8 mouse cellular contexts compared by ENCODE assay signal in the genomic region with DNA sequence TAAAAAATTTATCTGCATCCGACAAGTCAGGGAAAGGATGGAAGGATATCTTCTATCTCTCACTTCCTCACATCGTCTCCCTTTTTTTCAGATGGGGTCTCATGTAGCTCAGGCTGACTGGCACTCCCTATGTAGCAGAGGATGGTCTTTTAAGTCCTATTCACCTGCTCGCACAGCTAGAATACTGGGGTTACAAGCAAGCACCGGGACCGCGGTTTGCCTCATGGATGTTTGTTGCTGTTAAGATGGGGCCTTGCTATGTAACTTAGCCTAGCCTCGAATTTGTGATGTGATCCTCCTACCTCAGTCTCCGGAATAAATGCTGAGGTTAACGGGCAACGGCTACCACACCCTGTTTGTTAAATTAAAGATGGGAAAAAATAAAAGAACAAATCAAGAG. TPM values are rescaled to one million over a fixed set of nuclear protein-coding genes. Genes with fewer than 3 reads are reported as not detected.
A peak's percentile ranks its signal among the peaks of the same experiment; 100 is the strongest.
DNase-seq lines count a peak whose midpoint lies in the region; ATAC-seq and TF ChIP-seq lines count a peak whose summit lies in the region.

No protein-coding gene starts in this region.

- H3K4me3 ChIP-seq in C2C12 (ENCODE audit: insufficient read depth, poor library complexity, severe bottlenecking), result no peak overlapping the region
- peak overlapping the region; percentile 92 for H3K4me3 ChIP-seq in embryonic facial prominence, embryonic 15.5 days (replicated peaks)
- H3K4me3 ChIP-seq in intestine, embryonic 16.5 days (ENCODE audit: low read length), result peak overlapping the region; percentile 67
- peak overlapping the region; percentile 84 for H3K4me3 ChIP-seq in midbrain, postnatal 0 days (ENCODE audit: low read depth, low read length)

- peak overlapping the region; percentile 35 for H3ac ChIP-seq in C2C12 (ENCODE audit: control insufficient read depth, insufficient read length, low read depth)

- WGBS in embryonic facial prominence, embryonic 15.5 days, result 18% methylated on average over 10 of the region's 10 CpGs
- 21% methylated on average over 10 of the region's 10 CpGs for WGBS in intestine, embryonic 16.5 days
- WGBS in midbrain, postnatal 0 days, result 20% methylated on average over 10 of the region's 10 CpGs

- no peak for DNase-seq in frontal cortex, postnatal 14 days (ENCODE audit: low spot score in 2 of 2)
- no peak for DNase-seq in midbrain, postnatal 0 days (ENCODE audit: low spot score)
- no peak for DNase-seq in adrenal gland, adult 2 months
- no peak for DNase-seq in gastrocnemius, adult 8-10 months (ENCODE audit: low spot score in 2 of 2)

- peaks cover 3% of the 10 kb centered on the region for H3K27me3 ChIP-seq in C2C12 (ENCODE audit: control insufficient read depth, insufficient read depth, insufficient read length)
- no peaks in the 10 kb centered on the region for H3K27me3 ChIP-seq in embryonic facial prominence, embryonic 15.5 days
- no peaks in the 10 kb centered on the region for H3K27me3 ChIP-seq in intestine, embryonic 16.5 days (replicated peaks; ENCODE audit: control insufficient read depth, insufficient read depth, low read length)
- H3K27me3 ChIP-seq in midbrain, postnatal 0 days (ENCODE audit: insufficient read depth, low read length), result no peaks in the 10 kb centered on the region

- no peak overlapping the region for H3K9ac ChIP-seq in embryonic facial prominence, embryonic 15.5 days
- peak overlapping the region; percentile 90 for H3K9ac ChIP-seq in intestine, embryonic 16.5 days (ENCODE audit: low read depth, low read length)
- peak overlapping the region; percentile 94; the same call in 1 of the 2 replicates for H3K9ac ChIP-seq in midbrain, postnatal 0 days (replicated peaks; ENCODE audit: low read length, poor library complexity, severe bottlenecking)

- TF ChIP-seq CTCF in C2C12 (IDR thresholded peaks at IDR 0.05; ENCODE audit: control insufficient read depth, insufficient read depth, insufficient read length), result no peak
- no peak for TF ChIP-seq CTCF in midbrain, postnatal 0 days (IDR thresholded peaks at IDR 0.05)

- peak overlapping the region; percentile 66 for H3K4me2 ChIP-seq in embryonic facial prominence, embryonic 15.5 days (replicated peaks)
- peak overlapping the region; percentile 59 for H3K4me2 ChIP-seq in intestine, embryonic 16.5 days (ENCODE audit: low read depth, low read length)
- peak overlapping the region; percentile 75 for H3K4me2 ChIP-seq in midbrain, postnatal 0 days (ENCODE audit: low read depth, low read length, poor library complexity, severe bottlenecking)

- H3K27ac ChIP-seq in embryonic facial prominence, embryonic 15.5 days (replicated peaks), result no peak overlapping the region
- H3K27ac ChIP-seq in intestine, embryonic 16.5 days (ENCODE audit: low read length), result no peak overlapping the region
- H3K27ac ChIP-seq in midbrain, postnatal 0 days (ENCODE audit: low read depth, low read length), result peak overlapping the region; percentile 87; the same call in 1 of the 2 replicates

- H3K79me3 ChIP-seq in C2C12 (ENCODE audit: low read depth), result peaks cover 34% of the 10 kb centered on the region

- H3K9me3 ChIP-seq in embryonic facial prominence, embryonic 15.5 days (replicated peaks), result no peaks in the 10 kb centered on the region
- no peaks in the 10 kb centered on the region for H3K9me3 ChIP-seq in intestine, embryonic 16.5 days (ENCODE audit: control insufficient read depth, low read length)
- no peaks in the 10 kb centered on the region for H3K9me3 ChIP-seq in midbrain, postnatal 0 days (ENCODE audit: low read length)

- peaks cover 43% of the 10 kb centered on the region for H3K79me2 ChIP-seq in C2C12 (ENCODE audit: control insufficient read depth, insufficient read depth)

- peaks cover 37% of the 10 kb centered on the region for H3K36me3 ChIP-seq in C2C12 (ENCODE audit: control insufficient read depth, insufficient read depth)
- H3K36me3 ChIP-seq in embryonic facial prominence, embryonic 15.5 days, result peaks cover 27% of the 10 kb centered on the region
- peaks cover 19% of the 10 kb centered on the region for H3K36me3 ChIP-seq in intestine, embryonic 16.5 days (ENCODE audit: control insufficient read depth, insufficient read depth, low read length)
- peaks cover 19% of the 10 kb centered on the region; the same call in 1 of the 2 replicates for H3K36me3 ChIP-seq in midbrain, postnatal 0 days (ENCODE audit: insufficient read depth, low read length)

- ATAC-seq in frontal cortex, adult (ENCODE audit: low TSS enrichment), result peak; percentile 16; the same call in 1 of the 2 replicates
- ATAC-seq in embryonic facial prominence, embryonic 15.5 days (ENCODE audit: insufficient number of reproducible peaks, low FRiP score, low TSS enrichment, low read depth), result peak; percentile 12; the same call in 1 of the 2 replicates
- peak; percentile 29 for ATAC-seq in intestine, embryonic 16.5 days
- peak; percentile 38; the same call in 1 of the 2 replicates for ATAC-seq in midbrain, postnatal 0 days (ENCODE audit: low FRiP score)

- peaks cover 12% of the 10 kb centered on the region for H3K4me1 ChIP-seq in embryonic facial prominence, embryonic 15.5 days
- H3K4me1 ChIP-seq in intestine, embryonic 16.5 days (ENCODE audit: control insufficient read depth, insufficient read depth, low read length), result peaks cover 19% of the 10 kb centered on the region
- peaks cover 5% of the 10 kb centered on the region; the same call in 1 of the 2 replicates for H3K4me1 ChIP-seq in midbrain, postnatal 0 days (ENCODE audit: insufficient read depth, low read length)

TF ChIP-seq in C2C12, 6 proteins besides CTCF, POLR2A, EP300 and RAD21:
- TF ChIP-seq MYOG (IDR thresholded peaks at IDR 0.05; ENCODE audit: control insufficient read depth, extremely low read depth, insufficient read length) (no peak), MYOD1 (IDR thresholded peaks at IDR 0.05; ENCODE audit: control insufficient read depth, insufficient read length, low read depth) (no peak), FOSL1 (IDR thresholded peaks at IDR 0.05; ENCODE audit: insufficient read depth, low read length, poor library complexity, severe bottlenecking) (no peak), MAX (IDR thresholded peaks at IDR 0.05) (no peak), CEBPB (IDR thresholded peaks at IDR 0.05; ENCODE audit: low read depth) (no peak), USF1 (IDR thresholded peaks at IDR 0.05; ENCODE audit: low read depth) (no peak)

RNA-seq across cellular contexts. Expression of a gene that starts 0.4 kb away (rescaled TPM):
- polyA plus RNA-seq in C2C12 (2012; fragmentation: generic; extraction: Trizol), result 0.92 TPM
- 7.5 and 12.1 TPM in 2 replicates for polyA plus RNA-seq in embryonic facial prominence, embryonic 15.5 days (2015; fragmentation: Nextera tagmentation; extraction: Ambion mirVana)
- 1.7 and 1.9 TPM in 2 replicates for polyA plus RNA-seq in intestine, embryonic 16.5 days (2015; fragmentation: Nextera tagmentation; extraction: Ambion mirVana)
- 2.5 and 8.3 TPM in 2 replicates for total RNA-seq in midbrain, postnatal 0 days (2014; rRNA removed)
- 4.7 and 5.1 TPM in 2 replicates for polyA plus RNA-seq in midbrain, postnatal 0 days (2015; fragmentation: Nextera tagmentation; extraction: Ambion mirVana)
- 1 to 10 TPM; 1.8 to 2.0 TPM for total RNA-seq in adrenal gland, adult 2 months (2021)
- polyA plus RNA-seq in adrenal gland, adult 2 months (2012; rRNA removed), result 0.01 and 0.06 TPM in 2 replicates
- total RNA-seq in gastrocnemius, adult 8-10 months (2022), result 1 to 10 TPM; 2.7 to 6.6 (median 3.9) TPM

RNA-seq across cellular contexts. Expression of a gene that starts 0.6 kb away (rescaled TPM):
- polyA plus RNA-seq in C2C12 (2012; fragmentation: generic; extraction: Trizol), result 3,163 TPM
- polyA plus RNA-seq in embryonic facial prominence, embryonic 15.5 days (2015; fragmentation: Nextera tagmentation; extraction: Ambion mirVana), result 817 and 937 TPM in 2 replicates
- 818 and 903 TPM in 2 replicates for polyA plus RNA-seq in intestine, embryonic 16.5 days (2015; fragmentation: Nextera tagmentation; extraction: Ambion mirVana)
- 675 and 710 TPM in 2 replicates for total RNA-seq in midbrain, postnatal 0 days (2014; rRNA removed)
- polyA plus RNA-seq in midbrain, postnatal 0 days (2015; fragmentation: Nextera tagmentation; extraction: Ambion mirVana), result 425 and 447 TPM in 2 replicates
- 100 to 1,000 TPM; 378 to 722 TPM for total RNA-seq in adrenal gland, adult 2 months (2021)
- 23.8 and 26.0 TPM in 2 replicates for polyA plus RNA-seq in adrenal gland, adult 2 months (2012; rRNA removed)
- total RNA-seq in gastrocnemius, adult 8-10 months (2022), result 100 to 1,000 TPM; 247 to 303 (median 264) TPM

RNA-seq across cellular contexts. Expression of a gene that starts 6.7 kb away (rescaled TPM):
- 1.2 TPM for polyA plus RNA-seq in C2C12 (2012; fragmentation: generic; extraction: Trizol)
- polyA plus RNA-seq in embryonic facial prominence, embryonic 15.5 days (2015; fragmentation: Nextera tagmentation; extraction: Ambion mirVana), result 1.9 and 2.3 TPM in 2 replicates
- polyA plus RNA-seq in intestine, embryonic 16.5 days (2015; fragmentation: Nextera tagmentation; extraction: Ambion mirVana), result 1.7 and 1.8 TPM in 2 replicates
- total RNA-seq in midbrain, postnatal 0 days (2014; rRNA removed), result 7.6 and 19.0 TPM in 2 replicates
- 1.4 and 2.4 TPM in 2 replicates for polyA plus RNA-seq in midbrain, postnatal 0 days (2015; fragmentation: Nextera tagmentation; extraction: Ambion mirVana)
- 10 to 100 TPM; 16.5 to 17.2 TPM for total RNA-seq in adrenal gland, adult 2 months (2021)
- polyA plus RNA-seq in adrenal gland, adult 2 months (2012; rRNA removed), result 5.5 and 9.6 TPM in 2 replicates
- total RNA-seq in gastrocnemius, adult 8-10 months (2022), result 1 to 10 TPM; 1.2 to 4.1 (median 2.2) TPM

Comparison
In these comparisons a context has a peak if more than half of its experiments do, and no peak if none do; other contexts are left out.
1. RNA of a gene that starts 0.6 kb away (polyA plus RNA-seq): 3,163 TPM in C2C12 (single experiment), 817 to 937 TPM in embryonic facial prominence, embryonic 15.5 days, 818 to 903 TPM in intestine, embryonic 16.5 days and 425 to 447 TPM in midbrain, postnatal 0 days; 23.8 to 26.0 TPM in adrenal gland, adult 2 months; every median in the first group is over 10 times any median in the second.
2. Peak in every context shown above with its lines, with median percentiles within 50 percentile points of each other: ATAC-seq and H3K4me2 ChIP-seq.